Mouse (Mus musculus) E14TG2a.4 (cell line): ENCODE measurements around the gene Rnd2.

Experiments
- CTCF ChIP-seq: conservative IDR thresholded peaks from 2 replicates; pipeline ENCODE4 v1.5.1; 2014; ENCODE audit warnings: low read length
- NANOG ChIP-seq: IDR thresholded peaks from 2 replicates; pipeline ENCODE4 v1.6.1; 2014; ENCODE audit warnings: borderline replicate concordance, low read length, mixed read lengths
- POU5F1 ChIP-seq: IDR thresholded peaks from 2 replicates; pipeline ENCODE4 v1.6.1; 2014; ENCODE audit warnings: low read length, borderline replicate concordance

- TF ChIP-seq CTCF (no peak), NANOG (no peak), POU5F1 (no peak)
These were observed 5.4 kb downstream of the Rnd2 start for GRCm38 (mm10) chr11:101470206-101470605.
